Mouse (Mus musculus) liver, embryonic 15.5 days (tissue): Measurements from ENCODE around the gene Ccser1. TPM values are rescaled to one million over a fixed set of nuclear protein-coding genes. Genes with fewer than 3 reads are reported as not detected.

Source experiments
- ATAC-seq: fragments of 200-750 bp; cut with Nextera tagmentation; 2 replicates; pipeline ENCODE4 v1.8.0; 2017; ENCODE audit warnings: moderate number of reproducible peaks, mild to moderate bottlenecking, moderate library complexity; ENCODE audit not compliant: insufficient read depth
- H3K27ac ChIP-seq: fragments of 300-500 bp; sonication (generic); replicated peaks from 2 replicates; pipeline ENCODE4 v1.5.1; 2015; ENCODE audit warnings: mild to moderate bottlenecking, inconsistent platforms
- H3K27me3 ChIP-seq: fragments of 300-500 bp; sonication (generic); 2 replicates; pipeline ENCODE4 v1.6.1; 2015; ENCODE audit warnings: mild to moderate bottlenecking, inconsistent platforms
- H3K36me3 ChIP-seq: fragments of 300-500 bp; sonication (generic); replicated peaks from 2 replicates; pipeline ENCODE4 v1.6.1; 2015; ENCODE audit warnings: moderate library complexity, mild to moderate bottlenecking, inconsistent platforms
- H3K4me1 ChIP-seq: fragments of 300-500 bp; sonication (generic); replicated peaks from 2 replicates; pipeline ENCODE4 v1.6.1; 2015; ENCODE audit warnings: inconsistent platforms
- H3K4me2 ChIP-seq: fragments of 300-500 bp; sonication (generic); 2 replicates; pipeline ENCODE4 v1.6.1; 2015; ENCODE audit warnings: moderate library complexity, mild to moderate bottlenecking, inconsistent platforms
- H3K4me3 ChIP-seq: fragments of 300-500 bp; sonication (generic); replicated peaks from 2 replicates; pipeline ENCODE4 v1.5.1; 2015; ENCODE audit warnings: mild to moderate bottlenecking, inconsistent platforms
- H3K9ac ChIP-seq: fragments of 300-500 bp; sonication (generic); 2 replicates; pipeline ENCODE4 v1.6.1; 2015; ENCODE audit warnings: moderate library complexity, mild to moderate bottlenecking, inconsistent platforms
- H3K9me3 ChIP-seq: fragments of 300-500 bp; sonication (generic); replicated peaks from 2 replicates; pipeline ENCODE4 v1.6.1; 2016; ENCODE audit warnings: inconsistent platforms
- WGBS: fragments of 180-500 bp; shearing (Covaris S2); methylation state at CpG from one replicate; pipeline ENCODE4 v1.1.7; 2015; ENCODE audit warnings: mixed read lengths; ENCODE audit not compliant: insufficient replicate concordance; 5-methylcytosine and 5-hydroxymethylcytosine counted together
- polyA plus RNA-seq: library from polyadenylated mRNA; unstranded; fragments of >200 nt; fragmentation: Nextera tagmentation; extraction: Ambion mirVana; gene quantifications from 2 replicates; pipeline ENCODE4 v1.2.1, GENCODE M21; 2015

Ccser1 gene
- polyA plus RNA-seq, 1 experiment from 2014 or later, result 0.23 TPM

GRCm38 (mm10) chr6:62221856-62222255 is 1041.7 kb downstream of the Ccser1 start:
- H3K4me3 ChIP-seq, result no peak overlapping the region
- ATAC-seq, result no peak
- H3K27me3 ChIP-seq, result no peaks in the 10 kb centered on the region
- H3K27ac ChIP-seq, result no peak overlapping the region
- no peaks in the 10 kb centered on the region for H3K9me3 ChIP-seq
- H3K4me1 ChIP-seq, result no peaks in the 10 kb centered on the region
- no peak overlapping the region for H3K4me2 ChIP-seq
- no peaks in the 10 kb centered on the region for H3K36me3 ChIP-seq
- 18% methylated on average over 1 of the region's 1 CpGs for WGBS
- no peak overlapping the region for H3K9ac ChIP-seq

GRCm38 (mm10) chr6:62263899-62264298 is 1083.8 kb downstream of the Ccser1 start:
- ATAC-seq, result no peak
- no peak overlapping the region for H3K9ac ChIP-seq
- WGBS, result 56% methylated on average over 1 of the region's 1 CpGs

GRCm38 (mm10) chr6:62264525-62264924 is 1084.4 kb downstream of the Ccser1 start:
- no peak overlapping the region for H3K4me2 ChIP-seq
- H3K27ac ChIP-seq, result no peak overlapping the region
- H3K4me3 ChIP-seq, result no peak overlapping the region
- no peaks in the 10 kb centered on the region for H3K36me3 ChIP-seq
- H3K27me3 ChIP-seq, result no peaks in the 10 kb centered on the region
- WGBS, result 61% methylated on average over 1 of the region's 1 CpGs
- ATAC-seq, result no peak
- no peaks in the 10 kb centered on the region for H3K9me3 ChIP-seq
- no peaks in the 10 kb centered on the region for H3K4me1 ChIP-seq
- H3K9ac ChIP-seq, result no peak overlapping the region

More at GRCm38 (mm10) chr6:62263899-62264298, 1083.8 kb downstream of the Ccser1 start:
- Histone ChIP-seq H3K36me3 (no peaks in the 10 kb centered on the region), H3K4me2 (no peak overlapping the region), H3K27ac (no peak overlapping the region), H3K27me3 (no peaks in the 10 kb centered on the region), H3K4me1 (no peaks in the 10 kb centered on the region), H3K9me3 (no peaks in the 10 kb centered on the region), H3K4me3 (no peak overlapping the region)

- ATAC-seq, result no peak
- H3K4me3 ChIP-seq, result no peak overlapping the region
- no peak overlapping the region for H3K27ac ChIP-seq
- no peak overlapping the region for H3K4me2 ChIP-seq
- H3K36me3 ChIP-seq, result no peaks in the 10 kb centered on the region
- H3K27me3 ChIP-seq, result no peaks in the 10 kb centered on the region
- H3K9ac ChIP-seq, result no peak overlapping the region
- H3K9me3 ChIP-seq, result no peaks in the 10 kb centered on the region
- WGBS, result 67% methylated on average over 3 of the region's 3 CpGs
- no peaks in the 10 kb centered on the region for H3K4me1 ChIP-seq
Measured at GRCm38 (mm10) chr6:62281256-62281655, 1101.1 kb downstream of the Ccser1 start.

GRCm38 (mm10) chr6:62301576-62302312 is 1121.6 kb downstream of the Ccser1 start:
- no peak overlapping the region for H3K4me2 ChIP-seq
- H3K4me3 ChIP-seq, result no peak overlapping the region
- H3K4me1 ChIP-seq, result no peaks in the 10 kb centered on the region
- no peak overlapping the region for H3K27ac ChIP-seq
- no peak for ATAC-seq
- no peaks in the 10 kb centered on the region for H3K27me3 ChIP-seq
- no peak overlapping the region for H3K9ac ChIP-seq
- WGBS, result 45% methylated on average over 6 of the region's 6 CpGs
- H3K36me3 ChIP-seq, result no peaks in the 10 kb centered on the region
- H3K9me3 ChIP-seq, result no peaks in the 10 kb centered on the region

GRCm38 (mm10) chr6:62318627-62319026 is 1138.5 kb downstream of the Ccser1 start:
- no peaks in the 10 kb centered on the region for H3K36me3 ChIP-seq
- H3K4me2 ChIP-seq, result no peak overlapping the region
- no peak overlapping the region for H3K9ac ChIP-seq
- no peaks in the 10 kb centered on the region for H3K27me3 ChIP-seq
- H3K9me3 ChIP-seq, result no peaks in the 10 kb centered on the region
- H3K4me1 ChIP-seq, result no peaks in the 10 kb centered on the region
- no peak overlapping the region for H3K4me3 ChIP-seq
- no peak for ATAC-seq
- no peak overlapping the region for H3K27ac ChIP-seq
- whole genome bisulfite sequencing, result 49% methylated on average over 3 of the region's 3 CpGs

GRCm38 (mm10) chr6:62340319-62340718 is 1160.2 kb downstream of the Ccser1 start:
- no peak for ATAC-seq
- no peak overlapping the region for H3K27ac ChIP-seq
- H3K9me3 ChIP-seq, result no peaks in the 10 kb centered on the region
- WGBS, result 34% methylated on average over 3 of the region's 3 CpGs
- H3K4me3 ChIP-seq, result no peak overlapping the region
- H3K4me2 ChIP-seq, result no peak overlapping the region
- no peaks in the 10 kb centered on the region for H3K36me3 ChIP-seq
- no peaks in the 10 kb centered on the region for H3K27me3 ChIP-seq
- H3K9ac ChIP-seq, result no peak overlapping the region
- no peaks in the 10 kb centered on the region for H3K4me1 ChIP-seq

GRCm38 (mm10) chr6:62367802-62368201 is 1187.7 kb downstream of the Ccser1 start:
- no peaks in the 10 kb centered on the region for H3K9me3 ChIP-seq
- no peaks in the 10 kb centered on the region for H3K4me1 ChIP-seq
- H3K9ac ChIP-seq, result no peak overlapping the region
- H3K27me3 ChIP-seq, result no peaks in the 10 kb centered on the region
- no peak for ATAC-seq
- H3K4me2 ChIP-seq, result no peak overlapping the region
- WGBS, result 66% methylated on average over 2 of the region's 2 CpGs
- no peaks in the 10 kb centered on the region for H3K36me3 ChIP-seq
- H3K4me3 ChIP-seq, result no peak overlapping the region
- no peak overlapping the region for H3K27ac ChIP-seq
